In the genomic region with DNA sequence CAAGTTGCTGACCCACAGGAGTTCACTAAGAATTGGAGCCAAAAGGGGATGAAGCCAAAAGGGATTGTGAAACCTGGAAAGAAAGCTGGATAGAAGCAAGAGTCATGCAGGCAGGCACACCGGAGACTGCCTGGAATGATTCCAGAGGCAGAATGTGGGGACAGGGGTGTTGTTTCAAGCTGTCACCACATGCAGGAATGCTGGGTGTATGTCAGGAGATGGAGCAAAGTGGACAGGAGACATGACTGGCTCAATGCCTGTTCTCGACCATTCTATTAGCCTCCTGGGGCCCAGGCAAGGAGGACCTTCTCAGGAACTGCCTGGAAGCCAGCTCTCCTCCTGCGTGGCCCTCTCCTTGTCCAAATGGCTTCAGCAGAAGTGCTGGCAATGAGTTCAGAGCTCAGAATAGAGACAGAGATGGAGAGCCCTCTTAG, we compare ENCODE assay signal across 9 mouse cellular contexts. TPM values are rescaled to one million over a fixed set of nuclear protein-coding genes. Genes with fewer than 3 reads are reported as not detected.
DNase-seq lines count a peak whose midpoint lies in the region; ATAC-seq and TF ChIP-seq lines count a peak whose summit lies in the region.
"Had no signal": no experiment of that assay in that cellular context is flagged by ENCODE, and none has a peak within 500 bp of the region (broad histone marks: within the 10 kb centered on the region; RNA-seq: fewer than 3 reads in every experiment).

No protein-coding gene starts in this region.

- 45% methylated on average over 3 of the region's 3 CpGs for WGBS in limb, embryonic 13.5 days
- WGBS in limb, embryonic 10.5 days, result 86% methylated on average over 3 of the region's 3 CpGs
- WGBS in forebrain, embryonic 13.5 days, result 72% methylated on average over 3 of the region's 3 CpGs
- 83% methylated on average over 3 of the region's 3 CpGs for WGBS in midbrain, embryonic 10.5 days

- H3K79me2 ChIP-seq in myocyte (ENCODE audit: control insufficient read depth, insufficient read depth), result no peaks in the 10 kb centered on the region

- peak; percentile 72 for ATAC-seq in limb, embryonic 13.5 days (ENCODE audit: low FRiP score, low read depth)
- no peak for ATAC-seq in forebrain, embryonic 13.5 days

- H3K4me2 ChIP-seq in limb, embryonic 13.5 days (replicated peaks), result no peak overlapping the region
- H3K4me2 ChIP-seq in myocyte (ENCODE audit: low read depth), result peak overlapping the region; percentile 22
- no peak overlapping the region for H3K4me2 ChIP-seq in forebrain, embryonic 13.5 days

- no peak for TF ChIP-seq POLR2A in myocyte (IDR thresholded peaks at IDR 0.05; ENCODE audit: insufficient read length, low read depth)

- no peak overlapping the region for H3K9ac ChIP-seq in limb, embryonic 13.5 days
- no peak overlapping the region for H3K9ac ChIP-seq in forebrain, embryonic 13.5 days

- H3K4me1 ChIP-seq in limb, embryonic 13.5 days, result peaks cover 13% of the 10 kb centered on the region
- H3K4me1 ChIP-seq in limb, embryonic 10.5 days, result no peaks in the 10 kb centered on the region
- H3K4me1 ChIP-seq in forebrain, embryonic 13.5 days, result peaks cover 7% of the 10 kb centered on the region
- H3K4me1 ChIP-seq in midbrain, embryonic 10.5 days, result peaks cover 23% of the 10 kb centered on the region

- H3K36me3 ChIP-seq in limb, embryonic 13.5 days, result no peaks in the 10 kb centered on the region
- no peaks in the 10 kb centered on the region for H3K36me3 ChIP-seq in limb, embryonic 10.5 days
- no peaks in the 10 kb centered on the region for H3K36me3 ChIP-seq in myocyte (ENCODE audit: control insufficient read depth, insufficient read depth)
- H3K36me3 ChIP-seq in forebrain, embryonic 13.5 days (ENCODE audit: poor library complexity, severe bottlenecking), result no peaks in the 10 kb centered on the region
- no peaks in the 10 kb centered on the region for H3K36me3 ChIP-seq in midbrain, embryonic 10.5 days

- H3K4me3 ChIP-seq in limb, embryonic 13.5 days, result no peak overlapping the region
- no peak overlapping the region for H3K4me3 ChIP-seq in limb, embryonic 10.5 days
- no peak overlapping the region for H3K4me3 ChIP-seq in myocyte
- H3K4me3 ChIP-seq in forebrain, embryonic 13.5 days, result no peak overlapping the region
- no peak overlapping the region for H3K4me3 ChIP-seq in midbrain, embryonic 10.5 days
- H3K4me3 ChIP-seq: erythroblast, embryonic 14.5 days had no signal

- intact Hi-C loops in heart, postnatal 14 days (cut with DNase I), result loop anchor here (2.0 to 5.0 kb wide), 2 partner anchors 33 to 162 kb away; a partner anchor contains a TSS

- H3K27ac ChIP-seq in limb, embryonic 13.5 days, result peak overlapping the region; percentile 15; the same call in 1 of the 2 replicates
- no peak overlapping the region for H3K27ac ChIP-seq in limb, embryonic 10.5 days
- H3K27ac ChIP-seq in forebrain, embryonic 13.5 days, result no peak overlapping the region
- H3K27ac ChIP-seq in midbrain, embryonic 10.5 days (replicated peaks), result no peak overlapping the region

- H3K9me3 ChIP-seq in limb, embryonic 13.5 days, result no peaks in the 10 kb centered on the region
- no peaks in the 10 kb centered on the region for H3K9me3 ChIP-seq in limb, embryonic 10.5 days (replicated peaks)
- H3K9me3 ChIP-seq in forebrain, embryonic 13.5 days (replicated peaks), result no peaks in the 10 kb centered on the region
- H3K9me3 ChIP-seq in midbrain, embryonic 10.5 days (replicated peaks), result no peaks in the 10 kb centered on the region

- DNase-seq in limb, embryonic 10.5 days (ENCODE audit: low spot score), result no peak
- DNase-seq in cerebellum, postnatal 36 days, result peak; percentile 69 to 75
- DNase-seq in heart, postnatal 14 days, result peak; percentile 76 to 82
- no peak for DNase-seq in frontal cortex, postnatal 14 days (ENCODE audit: low spot score in 2 of 2)
- DNase-seq in midbrain, embryonic 10.5 days (ENCODE audit: low spot score), result no peak

- no peak overlapping the region for H3ac ChIP-seq in myocyte (ENCODE audit: control insufficient read depth, insufficient read length)

- H3K27me3 ChIP-seq in limb, embryonic 13.5 days, result no peaks in the 10 kb centered on the region
- no peaks in the 10 kb centered on the region for H3K27me3 ChIP-seq in limb, embryonic 10.5 days (ENCODE audit: low read depth, poor library complexity, severe bottlenecking)
- no peaks in the 10 kb centered on the region for H3K27me3 ChIP-seq in myocyte (ENCODE audit: control insufficient read depth, insufficient read depth, insufficient read length)
- no peaks in the 10 kb centered on the region for H3K27me3 ChIP-seq in forebrain, embryonic 13.5 days
- H3K27me3 ChIP-seq in midbrain, embryonic 10.5 days (ENCODE audit: low read depth, poor library complexity, severe bottlenecking), result no peaks in the 10 kb centered on the region

TF ChIP-seq in myocyte, 11 proteins besides CTCF, POLR2A, EP300 and RAD21:
- TF ChIP-seq CEBPB (IDR thresholded peaks at IDR 0.05; ENCODE audit: insufficient read depth, poor library complexity, severe bottlenecking) (no peak), REST (IDR thresholded peaks at IDR 0.05; ENCODE audit: insufficient read depth, insufficient read length) (no peak), SRF (IDR thresholded peaks at IDR 0.05; ENCODE audit: control insufficient read depth, insufficient read length, low read depth) (no peak), MYOG (IDR thresholded peaks at IDR 0.05; ENCODE audit: control insufficient read depth in 1 of 3, insufficient read depth in 1 of 3, insufficient read length in 2 of 3, low read depth in 2 of 3) (no peak), MAX (IDR thresholded peaks at IDR 0.05; ENCODE audit: low read depth) (no peak), E2F4 (IDR thresholded peaks at IDR 0.05; ENCODE audit: insufficient read depth) (no peak), MYOD1 (IDR thresholded peaks at IDR 0.05; ENCODE audit: control insufficient read depth in 1 of 3, insufficient read length in 2 of 3, low read depth in 2 of 3) (no peak), USF1 (IDR thresholded peaks at IDR 0.05; ENCODE audit: low read depth) (no peak), TCF12 (IDR thresholded peaks at IDR 0.05; ENCODE audit: insufficient read depth, poor library complexity, severe bottlenecking) (no peak), TCF3 (IDR thresholded peaks at IDR 0.05; ENCODE audit: insufficient read length, low read depth) (no peak), POLR2AphosphoS2 (IDR thresholded peaks at IDR 0.05; ENCODE audit: insufficient read length, low read depth) (no peak)

RNA-seq across cellular contexts. Expression of a gene that starts 33.2 kb away (rescaled TPM):
- polyA plus RNA-seq in limb, embryonic 13.5 days (2015; fragmentation: Nextera tagmentation; extraction: Ambion mirVana), result 70.2 and 78.3 TPM in 2 replicates
- polyA plus RNA-seq in limb, embryonic 10.5 days (2016; fragmentation: Nextera tagmentation; extraction: Ambion mirVana), result 20.8 and 32.7 TPM in 2 replicates
- total RNA-seq in heart, postnatal 14 days (2021), result 10 to 100 TPM; 44.2 to 47.2 TPM
- polyA plus RNA-seq in myocyte (2012; fragmentation: generic; extraction: Trizol), result 0.96 TPM
- polyA plus RNA-seq in forebrain, embryonic 13.5 days (2015; fragmentation: Nextera tagmentation; extraction: Ambion mirVana), result 76.6 and 81.6 TPM in 2 replicates
- 46.5 and 59.2 TPM in 2 replicates for polyA plus RNA-seq in midbrain, embryonic 10.5 days (2016; fragmentation: Nextera tagmentation; extraction: Ambion mirVana)
- polyA plus RNA-seq: erythroblast, embryonic 14.5 days had no signal

Comparison
In these comparisons a context has a peak if more than half of its experiments do, and no peak if none do; other contexts are left out.
1. DNase-seq: peak in cerebellum, postnatal 36 days (2 of 2) and heart, postnatal 14 days (2 of 2); none in limb, embryonic 10.5 days (single experiment), frontal cortex, postnatal 14 days (0 of 2) and midbrain, embryonic 10.5 days (single experiment).
2. RNA of a gene that starts 33.2 kb away (polyA plus RNA-seq): 70.2 to 78.3 TPM in limb, embryonic 13.5 days, 76.6 to 81.6 TPM in forebrain, embryonic 13.5 days, 46.5 to 59.2 TPM in midbrain, embryonic 10.5 days and 20.8 to 32.7 TPM in limb, embryonic 10.5 days; 0.96 TPM in myocyte (single experiment); every median in the first group is over 10 times any median in the second.